Mouse (Mus musculus) T-helper 2 cell (primary cell): ENCODE measurements around the gene Edaradd.

Experiments used
- in situ Hi-C: fragments of 300-600 bp; cut with MboI, MseI; formaldehyde crosslinking; loops from one replicate; pipeline ENCODE4 v1.15.1; 2025; ENCODE audit warnings: high pct_unique_total_duplicates

Edaradd gene

GRCm38 (mm10) chr13:12462623-12463022, 57.6 kb downstream of the Edaradd start:
- in situ Hi-C loops, result loop anchor here (25.0 kb wide), 1 partner anchor 925 kb away; the partner anchor contains the start of gene Gpr137b

GRCm38 (mm10) chr13:12461730-12462119, 58.5 kb downstream of the Edaradd start:
- in situ Hi-C loops, result loop anchor here (25.0 kb wide), 1 partner anchor 926 kb away; the partner anchor contains the start of gene Gpr137b

GRCm38 (mm10) chr13:12460881-12461729, 59.1 kb downstream of the Edaradd start:
- in situ Hi-C loops, result loop anchor here (25.0 kb wide), 1 partner anchor 926 kb away; the partner anchor contains the start of gene Gpr137b

- in situ Hi-C loops, result loop anchor here (25.0 kb wide), 1 partner anchor 927 kb away; the partner anchor contains the start of gene Gpr137b
Observed at GRCm38 (mm10) chr13:12460443-12460842, 59.8 kb downstream of the Edaradd start.

GRCm38 (mm10) chr13:12456711-12457110, 63.5 kb downstream of the Edaradd start:
- in situ Hi-C loops, result loop anchor here (25.0 kb wide), 1 partner anchor 931 kb away; the partner anchor contains the start of gene Gpr137b

- in situ Hi-C loops, result loop anchor here (25.0 kb wide), 1 partner anchor 932 kb away; the partner anchor contains the start of gene Gpr137b
Observed at GRCm38 (mm10) chr13:12454686-12455390, 65.4 kb downstream of the Edaradd start.

GRCm38 (mm10) chr13:12453150-12453549, 67.1 kb downstream of the Edaradd start:
- in situ Hi-C loops, result loop anchor here (25.0 kb wide), 1 partner anchor 934 kb away; the partner anchor contains the start of gene Gpr137b

- in situ Hi-C loops, result no loop called here
Observed at GRCm38 (mm10) chr13:12442008-12442587, 78.1 kb downstream of the Edaradd start.

GRCm38 (mm10) chr13:12440813-12441212, 79.4 kb downstream of the Edaradd start:
- in situ Hi-C loops, result no loop called here

GRCm38 (mm10) chr13:12439586-12439985, 80.7 kb downstream of the Edaradd start:
- in situ Hi-C loops, result no loop called here

GRCm38 (mm10) chr13:12433843-12434242, 86.4 kb downstream of the Edaradd start:
- in situ Hi-C loops, result no loop called here

- in situ Hi-C loops, result no loop called here
Observed at GRCm38 (mm10) chr13:12428556-12428955, 91.7 kb downstream of the Edaradd start.
